Mouse (Mus musculus) lung, adult 2 months (tissue): ENCODE data around the gene Wtip. TPM values are rescaled to one million over a fixed set of nuclear protein-coding genes. Genes with fewer than 3 reads are reported as not detected.
A peak's percentile ranks its signal among the peaks of the same experiment; 100 is the strongest.
"Not testable (repeated sequence)": the region's sequence is repeated elsewhere in the genome, so short reads cannot be mapped to it uniquely, and the experiment has no call there.

Experiments
- DNase-seq: peaks from one replicate; pipeline ENCODE4 v3.0.0; 2022
- H3K4me1 ChIP-seq: fragments of 200-500 bp; 2 replicates; pipeline ENCODE4 v1.6.1; 2011; ENCODE audit warnings: low read length; ENCODE audit not compliant: control insufficient read depth, insufficient read depth
- H3K4me3 ChIP-seq: fragments of 200-500 bp; replicated peaks from 2 replicates; pipeline ENCODE3; 2011; ENCODE audit warnings: low read depth, mild to moderate bottlenecking, control low read depth, low read length; ENCODE audit errors: extremely low read depth
- CTCF ChIP-seq: fragments of 200-500 bp; IDR thresholded peaks from 2 replicates; pipeline ENCODE4 v1.5.1; 2011; ENCODE audit warnings: mild to moderate bottlenecking, low read length, control low read depth; ENCODE audit not compliant: insufficient read depth
- POLR2A ChIP-seq: fragments of 200-500 bp; IDR thresholded peaks from 2 replicates; pipeline ENCODE4 v1.6.1; 2011; ENCODE audit warnings: low read depth, mild to moderate bottlenecking, control low read depth, low read length, borderline replicate concordance; ENCODE audit errors: extremely low read depth
- WGBS: fragments of 180-500 bp; shearing (Covaris S2); methylation state at CpG from one replicate; pipeline ENCODE4 v1.1.7; 2018; 5-methylcytosine and 5-hydroxymethylcytosine counted together
- polyA plus RNA-seq: library from polyadenylated mRNA; depleted of rRNA; stranded (reverse); fragments of >200 nt; gene quantifications from 2 replicates; pipeline ENCODE4 v1.2.3, GENCODE M21; 2012; rRNA removed

Gene Wtip
- 41.1 and 41.2 TPM in 2 replicates for polyA plus RNA-seq

- WGBS = 4% methylated on average over 54 of the region's 65 CpGs
- DNase-seq = peak; percentile 72
- peaks cover 12% of the 10 kb centered on the region; the same call in 1 of the 2 replicates for H3K4me1 ChIP-seq
- peak within 1 kb of the TSS; percentile 70 for H3K4me3 ChIP-seq
- TF ChIP-seq POLR2A (peak; percentile 56; the same call in 1 of the 2 replicates), CTCF (no peak)
Observed at GRCm38 (mm10) chr7:34133117-34133762, at the start of gene Wtip. Gene Wtip, minus strand, starts transcription at chr7:34133268.

GRCm38 (mm10) chr7:34176241-34176640 is 43.2 kb upstream of the Wtip start:
- not testable (repeated sequence) for H3K4me3 ChIP-seq, H3K4me1 ChIP-seq, DNase-seq
- 80% methylated on average over 6 of the region's 6 CpGs for WGBS

GRCm38 (mm10) chr7:34172251-34172650 is 39.2 kb upstream of the Wtip start:
- no peak overlapping the region for H3K4me3 ChIP-seq
- H3K4me1 ChIP-seq = peaks cover 8% of the 10 kb centered on the region
- 64% methylated on average over 1 of the region's 1 CpGs for WGBS
- DNase-seq = no peak
- no peak for TF ChIP-seq CTCF
- no peak for TF ChIP-seq POLR2A

GRCm38 (mm10) chr7:34169454-34169853 is 36.4 kb upstream of the Wtip start, which contains the start of gene Uba2:
Gene Uba2, minus strand, starts transcription at chr7:34169599.
- no peak for DNase-seq
- Histone ChIP-seq H3K4me1 (peaks cover 8% of the 10 kb centered on the region), H3K4me3 (peak within 1 kb of the TSS; percentile 91)
- TF ChIP-seq POLR2A (no peak), CTCF (no peak)
- 75% methylated on average over 3 of the region's 3 CpGs for WGBS

GRCm38 (mm10) chr7:34168470-34169251 is 35.6 kb upstream of the Wtip start:
- peak; percentile 94 for DNase-seq
- WGBS = 10% methylated on average over 30 of the region's 30 CpGs

GRCm38 (mm10) chr7:34167766-34168469 is 34.9 kb upstream of the Wtip start:
- no peak for DNase-seq
- TF ChIP-seq CTCF (no peak), POLR2A (no peak)
- WGBS = under 1% methylated on average over 54 of the region's 54 CpGs
- Histone ChIP-seq H3K4me3 (peak overlapping the region; percentile 91), H3K4me1 (peaks cover 8% of the 10 kb centered on the region)

More at GRCm38 (mm10) chr7:34168470-34169251, 35.6 kb upstream of the Wtip start:
- Histone ChIP-seq H3K4me3 (peak overlapping the region; percentile 91), H3K4me1 (peaks cover 8% of the 10 kb centered on the region)
- TF ChIP-seq CTCF = no peak
- TF ChIP-seq POLR2A = peak; percentile 79

GRCm38 (mm10) chr7:34166850-34167249 is 33.8 kb upstream of the Wtip start:
- DNase-seq = no peak
- 50% methylated on average over 4 of the region's 4 CpGs for WGBS
- H3K4me1 ChIP-seq = peaks cover 8% of the 10 kb centered on the region
- TF ChIP-seq POLR2A (no peak), CTCF (peak; percentile 44)
- H3K4me3 ChIP-seq = no peak overlapping the region

- Histone ChIP-seq H3K4me1 (peaks cover 8% of the 10 kb centered on the region), H3K4me3 (no peak overlapping the region)
- 57% methylated on average over 3 of the region's 3 CpGs for WGBS
- TF ChIP-seq POLR2A (no peak), CTCF (no peak)
- DNase-seq = no peak
Observed at GRCm38 (mm10) chr7:34165999-34166398, 32.9 kb upstream of the Wtip start.

- Histone ChIP-seq H3K4me3 (no peak overlapping the region), H3K4me1 (peaks cover 8% of the 10 kb centered on the region)
- 85% methylated on average over 7 of the region's 7 CpGs for WGBS
- TF ChIP-seq POLR2A (no peak), CTCF (no peak)
- DNase-seq = no peak
Observed at GRCm38 (mm10) chr7:34164671-34165070, 31.6 kb upstream of the Wtip start.

- WGBS = 92% methylated on average over 3 of the region's 3 CpGs
- H3K4me3 ChIP-seq = no peak overlapping the region
- no peak for TF ChIP-seq POLR2A
- no peak for TF ChIP-seq CTCF
- no peak for DNase-seq
- H3K4me1 ChIP-seq = no peaks in the 10 kb centered on the region
Observed at GRCm38 (mm10) chr7:34159167-34159566, 26.1 kb upstream of the Wtip start.
